Mouse (Mus musculus): ENCODE measurements around the gene Igf1r. TPM values are rescaled to one million over a fixed set of nuclear protein-coding genes. Genes with fewer than 3 reads are reported as not detected.
A peak's percentile ranks its signal among the peaks of the same experiment; 100 is the strongest.

Igf1r gene
- polyA plus RNA-seq, 1 experiment from 2014 or later = 19.0 TPM

DNA sequence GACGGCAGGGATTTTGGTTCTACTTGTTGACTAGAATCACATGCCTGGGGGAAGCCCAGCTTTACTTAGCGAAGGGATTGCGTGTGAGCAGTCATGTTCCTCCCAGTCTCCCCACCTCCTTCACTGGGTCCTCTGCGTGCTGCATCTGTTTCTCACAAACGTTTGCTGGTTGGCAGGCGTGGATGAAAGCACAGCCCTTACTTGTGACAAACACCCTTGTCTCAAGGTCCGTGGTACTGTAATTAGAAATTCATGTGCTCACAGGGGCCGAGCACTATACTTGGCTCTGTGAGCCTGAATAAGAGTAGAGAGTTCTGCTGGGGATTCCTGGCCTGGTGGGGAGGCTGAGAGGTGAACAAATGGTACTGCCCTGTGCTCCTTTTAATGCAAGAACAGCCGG lies 73.4 kb downstream of the Igf1r start:
- Histone ChIP-seq H3K9me3 (replicated peaks) (no peaks in the 10 kb centered on the region), H3K27ac (replicated peaks) (no peak overlapping the region), H3K4me3 (replicated peaks) (no peak overlapping the region), H3K27me3 (replicated peaks) (no peaks in the 10 kb centered on the region), H3K36me3 (no peaks in the 10 kb centered on the region), H3K9ac (replicated peaks) (no peak overlapping the region), H3K4me2 (no peak overlapping the region), H3K4me1 (peaks cover 47% of the 10 kb centered on the region)
- WGBS = 52% methylated on average over 9 of the region's 9 CpGs
- 0 out of 2 replicates have a peak, but pooled peaks have one; percentile 18 for ATAC-seq (ENCODE audit: low FRiP score)

GRCm38 (mm10) chr7:68028167-68028566 lies 75.5 kb downstream of the Igf1r start:
- no peak overlapping the region for H3K4me2 ChIP-seq
- no peak overlapping the region for H3K9ac ChIP-seq (replicated peaks)
- no peaks in the 10 kb centered on the region for H3K9me3 ChIP-seq (replicated peaks)
- WGBS = 42% methylated on average over 4 of the region's 4 CpGs
- no peak overlapping the region for H3K4me3 ChIP-seq (replicated peaks)
- peaks cover 48% of the 10 kb centered on the region for H3K4me1 ChIP-seq
- H3K27me3 ChIP-seq (replicated peaks) = no peaks in the 10 kb centered on the region
- no peak for ATAC-seq (ENCODE audit: low FRiP score)
- no peak overlapping the region for H3K27ac ChIP-seq (replicated peaks)
- no peaks in the 10 kb centered on the region for H3K36me3 ChIP-seq

GRCm38 (mm10) chr7:68030846-68031245 lies 78.2 kb downstream of the Igf1r start:
- Histone ChIP-seq H3K27me3 (replicated peaks) (no peaks in the 10 kb centered on the region), H3K27ac (replicated peaks) (no peak overlapping the region), H3K9ac (replicated peaks) (no peak overlapping the region), H3K4me1 (peaks cover 48% of the 10 kb centered on the region), H3K4me3 (replicated peaks) (no peak overlapping the region), H3K9me3 (replicated peaks) (no peaks in the 10 kb centered on the region), H3K36me3 (no peaks in the 10 kb centered on the region), H3K4me2 (peak overlapping the region; percentile 2; the same call in 1 of the 2 replicates)
- ATAC-seq (ENCODE audit: low FRiP score) = no peak
- 17% methylated on average over 9 of the region's 9 CpGs for WGBS

DNA sequence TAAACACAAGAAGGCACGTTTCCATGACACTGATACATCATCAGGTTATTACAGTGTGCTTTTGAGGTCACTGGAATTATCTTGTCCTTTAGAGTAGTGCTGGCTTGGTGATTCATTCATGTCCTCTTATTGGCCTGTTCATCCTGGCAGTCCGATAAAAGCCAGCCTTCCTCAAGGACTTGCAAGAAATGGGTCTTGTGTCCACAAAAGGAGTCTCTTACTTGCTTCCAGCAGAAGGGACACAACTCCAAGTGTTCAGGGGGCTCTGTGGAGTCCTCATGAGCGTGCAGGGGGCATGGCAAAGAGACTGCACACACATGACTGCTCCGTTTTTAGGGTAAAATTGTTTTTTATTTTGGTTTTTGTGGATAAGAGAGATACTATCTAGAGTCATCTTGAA lies 83.9 kb downstream of the Igf1r start:
- Histone ChIP-seq H3K9ac (replicated peaks) (no peak overlapping the region), H3K4me2 (no peak overlapping the region), H3K9me3 (replicated peaks) (no peaks in the 10 kb centered on the region), H3K4me1 (peaks cover 15% of the 10 kb centered on the region; the same call in 1 of the 2 replicates), H3K4me3 (replicated peaks) (no peak overlapping the region), H3K27ac (replicated peaks) (no peak overlapping the region), H3K27me3 (replicated peaks) (no peaks in the 10 kb centered on the region), H3K36me3 (no peaks in the 10 kb centered on the region)
- ATAC-seq (ENCODE audit: low FRiP score) = no peak; the same call in 1 of the 2 replicates
- WGBS = 89% methylated on average over 4 of the region's 4 CpGs

DNA sequence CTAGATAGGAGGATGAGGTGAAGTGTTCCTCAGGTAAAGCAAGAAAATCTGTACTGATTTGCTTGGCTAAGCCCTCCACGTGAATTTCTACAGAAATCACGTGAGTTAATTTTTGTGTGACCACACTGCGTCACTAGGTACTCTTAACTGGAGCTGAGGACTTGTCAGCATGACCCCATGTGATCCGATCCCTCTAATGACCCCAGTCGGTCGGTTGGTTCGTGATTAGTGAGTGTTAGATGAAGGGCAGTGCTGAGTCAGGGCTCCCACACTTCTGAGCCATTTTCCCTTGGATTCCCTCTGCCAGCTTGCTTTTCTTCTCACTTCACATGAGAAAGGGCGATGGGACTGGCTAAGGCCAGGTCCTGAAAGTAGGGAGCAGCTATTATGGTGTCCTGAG lies 86.2 kb downstream of the Igf1r start:
- H3K4me1 ChIP-seq = peaks cover 12% of the 10 kb centered on the region; the same call in 1 of the 2 replicates
- WGBS = 71% methylated on average over 8 of the region's 8 CpGs
- H3K27ac ChIP-seq (replicated peaks) = no peak overlapping the region
- no peaks in the 10 kb centered on the region for H3K36me3 ChIP-seq
- H3K9ac ChIP-seq (replicated peaks) = no peak overlapping the region
- H3K9me3 ChIP-seq (replicated peaks) = no peaks in the 10 kb centered on the region
- ATAC-seq (ENCODE audit: low FRiP score) = no peak
- H3K4me3 ChIP-seq (replicated peaks) = no peak overlapping the region
- H3K4me2 ChIP-seq = no peak overlapping the region
- H3K27me3 ChIP-seq (replicated peaks) = no peaks in the 10 kb centered on the region

- 61% methylated on average over 2 of the region's 2 CpGs for WGBS
- no peak overlapping the region for H3K4me2 ChIP-seq
- H3K27me3 ChIP-seq (replicated peaks) = no peaks in the 10 kb centered on the region
- no peaks in the 10 kb centered on the region for H3K9me3 ChIP-seq (replicated peaks)
- H3K4me3 ChIP-seq (replicated peaks) = no peak overlapping the region
- H3K36me3 ChIP-seq = no peaks in the 10 kb centered on the region
- no peak for ATAC-seq (ENCODE audit: low FRiP score)
- peaks cover 6% of the 10 kb centered on the region; the same call in 1 of the 2 replicates for H3K4me1 ChIP-seq
- no peak overlapping the region for H3K9ac ChIP-seq (replicated peaks)
- no peak overlapping the region for H3K27ac ChIP-seq (replicated peaks)
These were observed 86.9 kb downstream of the Igf1r start for GRCm38 (mm10) chr7:68039550-68039949.

DNA sequence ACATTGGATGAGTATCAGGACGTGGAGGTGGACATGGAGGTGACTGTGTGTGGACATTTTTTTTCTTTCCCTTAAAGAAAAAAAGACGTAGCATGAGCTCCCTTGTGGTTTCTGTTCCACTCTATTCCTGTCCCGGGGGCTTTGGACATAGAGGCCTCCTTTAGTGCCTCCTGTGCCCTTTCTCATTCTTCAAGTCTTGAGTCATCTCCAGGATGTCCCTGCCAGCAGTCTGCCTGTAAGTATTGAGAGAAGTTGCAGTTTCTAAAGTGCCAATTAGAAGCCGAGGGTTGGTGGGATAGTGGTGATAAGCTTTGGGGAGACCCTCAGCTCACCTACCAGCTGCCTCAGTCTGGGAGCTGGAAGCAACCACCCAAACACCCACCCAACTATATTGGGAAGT lies 92.0 kb downstream of the Igf1r start:
- Histone ChIP-seq H3K27me3 (replicated peaks) (no peaks in the 10 kb centered on the region), H3K36me3 (no peaks in the 10 kb centered on the region), H3K27ac (replicated peaks) (no peak overlapping the region), H3K4me2 (no peak overlapping the region), H3K4me3 (replicated peaks) (no peak overlapping the region), H3K9me3 (replicated peaks) (no peaks in the 10 kb centered on the region), H3K4me1 (peaks cover 14% of the 10 kb centered on the region), H3K9ac (replicated peaks) (no peak overlapping the region)
- no peak for ATAC-seq (ENCODE audit: low FRiP score)
- 83% methylated on average over 4 of the region's 4 CpGs for WGBS

GRCm38 (mm10) chr7:68047152-68047551 lies 94.5 kb downstream of the Igf1r start:
- Histone ChIP-seq H3K27me3 (replicated peaks) (no peaks in the 10 kb centered on the region), H3K4me3 (replicated peaks) (no peak overlapping the region), H3K4me2 (no peak overlapping the region), H3K9ac (replicated peaks) (no peak overlapping the region), H3K36me3 (no peaks in the 10 kb centered on the region), H3K9me3 (replicated peaks) (no peaks in the 10 kb centered on the region), H3K4me1 (peaks cover 25% of the 10 kb centered on the region), H3K27ac (replicated peaks) (no peak overlapping the region)
- 75% methylated on average over 4 of the region's 4 CpGs for WGBS
- ATAC-seq (ENCODE audit: low FRiP score) = no peak

DNA sequence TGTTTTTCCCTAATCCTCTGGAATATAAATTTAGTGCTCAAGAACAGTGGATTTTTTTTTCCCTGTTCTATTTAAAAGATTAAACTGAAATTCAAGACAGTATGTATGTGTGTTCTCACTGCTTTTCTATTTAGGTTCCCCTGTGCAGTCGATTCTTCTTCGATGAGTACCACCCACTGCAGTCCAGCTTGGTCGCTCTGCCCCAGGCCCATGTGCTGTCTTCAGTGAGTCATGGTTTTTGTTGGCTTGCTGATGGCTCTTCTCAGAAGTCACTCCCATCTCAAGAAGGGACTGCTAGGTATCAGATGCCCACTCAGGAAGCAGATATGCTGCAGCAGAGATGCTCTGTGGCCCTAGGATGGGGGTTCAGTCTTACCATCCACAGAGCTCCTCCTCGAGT lies 95.9 kb downstream of the Igf1r start:
- Histone ChIP-seq H3K9ac (replicated peaks) (no peak overlapping the region), H3K4me3 (replicated peaks) (no peak overlapping the region), H3K27me3 (replicated peaks) (no peaks in the 10 kb centered on the region), H3K9me3 (replicated peaks) (no peaks in the 10 kb centered on the region), H3K4me2 (no peak overlapping the region), H3K4me1 (peaks cover 37% of the 10 kb centered on the region), H3K27ac (replicated peaks) (no peak overlapping the region), H3K36me3 (no peaks in the 10 kb centered on the region)
- ATAC-seq (ENCODE audit: low FRiP score) = no peak
- WGBS = 90% methylated on average over 4 of the region's 4 CpGs

DNA sequence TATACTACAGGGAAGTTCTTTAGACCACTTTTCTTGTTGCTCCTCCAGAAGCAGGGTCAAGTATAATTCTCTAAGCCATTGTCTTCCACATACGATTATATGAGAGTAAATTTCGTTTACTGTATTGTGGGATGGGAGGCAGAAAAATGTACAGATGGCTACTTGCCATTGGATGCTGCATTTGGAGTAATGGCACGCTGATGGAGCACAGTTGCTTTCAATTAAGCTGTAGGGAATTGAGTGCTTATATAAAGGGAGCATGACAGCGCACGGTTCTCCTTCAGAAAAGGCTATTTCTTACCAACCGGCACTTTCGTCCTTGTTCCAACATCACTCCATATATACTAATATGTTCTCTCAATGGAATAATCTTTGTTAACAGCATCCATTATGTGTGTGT lies 96.4 kb downstream of the Igf1r start:
- ATAC-seq (ENCODE audit: low FRiP score) = no peak
- Histone ChIP-seq H3K27me3 (replicated peaks) (no peaks in the 10 kb centered on the region), H3K4me2 (no peak overlapping the region), H3K9me3 (replicated peaks) (no peaks in the 10 kb centered on the region), H3K36me3 (no peaks in the 10 kb centered on the region), H3K9ac (replicated peaks) (no peak overlapping the region), H3K27ac (replicated peaks) (no peak overlapping the region), H3K4me3 (replicated peaks) (no peak overlapping the region), H3K4me1 (peaks cover 42% of the 10 kb centered on the region)
- WGBS = 49% methylated on average over 7 of the region's 7 CpGs

DNA sequence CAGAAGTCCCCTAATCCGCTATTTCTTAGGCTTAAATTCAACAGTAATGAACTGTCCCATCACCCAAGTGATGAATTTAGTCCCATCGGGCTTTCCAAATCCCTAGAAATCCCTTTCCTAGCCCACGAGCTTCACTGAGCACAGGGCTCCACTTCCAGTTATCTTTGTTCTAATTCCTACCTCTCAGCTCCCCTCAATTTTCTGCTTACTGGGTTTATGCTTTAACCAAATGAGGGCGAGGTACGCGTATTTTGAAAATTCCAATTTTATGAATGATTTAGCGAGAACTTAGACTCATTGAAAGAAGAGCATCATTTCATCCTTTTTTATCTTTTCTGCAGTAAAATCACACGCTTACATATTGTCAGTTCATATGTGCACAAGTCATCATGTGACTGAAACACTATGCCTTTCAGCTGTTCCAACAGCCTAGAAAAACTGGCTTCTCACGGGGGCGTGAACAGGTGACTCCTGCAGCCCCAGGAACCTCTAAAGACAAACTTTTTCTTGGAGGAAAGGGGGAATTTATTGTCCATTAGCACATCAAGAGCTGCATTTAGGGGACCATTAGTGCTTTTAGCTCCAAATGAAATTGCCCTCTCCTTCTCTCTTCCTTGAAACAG lies 100.5 kb downstream of the Igf1r start:
- Histone ChIP-seq H3K9ac (replicated peaks) (no peak overlapping the region), H3K4me2 (no peak overlapping the region), H3K4me3 (replicated peaks) (no peak overlapping the region), H3K36me3 (no peaks in the 10 kb centered on the region), H3K27ac (replicated peaks) (peak overlapping the region; percentile 37; the same call in 1 of the 2 replicates), H3K9me3 (replicated peaks) (no peaks in the 10 kb centered on the region), H3K27me3 (replicated peaks) (no peaks in the 10 kb centered on the region), H3K4me1 (peaks cover 54% of the 10 kb centered on the region)
- no peak for ATAC-seq (ENCODE audit: low FRiP score)
- 67% methylated on average over 10 of the region's 10 CpGs for WGBS

DNA sequence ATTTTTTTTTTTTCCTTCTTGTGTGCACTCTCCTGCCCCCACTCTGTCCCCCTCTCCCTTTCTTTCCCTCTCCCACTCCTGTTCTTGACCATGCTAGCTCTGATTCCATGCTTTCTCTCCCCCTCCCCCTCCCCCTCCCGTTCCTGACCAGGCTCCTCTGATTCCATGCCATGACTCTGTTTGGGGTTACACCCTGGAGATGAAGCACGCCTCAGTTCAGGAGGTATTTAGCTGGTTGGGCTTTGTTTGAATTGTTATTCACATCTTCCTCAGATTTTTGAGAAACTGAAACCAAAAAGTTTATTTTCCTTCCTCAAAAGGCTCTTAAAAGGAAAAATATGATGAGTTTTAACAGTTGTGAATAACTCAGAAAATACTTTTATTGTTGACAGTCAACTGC lies 101.9 kb downstream of the Igf1r start:
- Histone ChIP-seq H3K9me3 (replicated peaks) (no peaks in the 10 kb centered on the region), H3K36me3 (no peaks in the 10 kb centered on the region), H3K4me1 (peaks cover 43% of the 10 kb centered on the region), H3K4me3 (replicated peaks) (no peak overlapping the region), H3K9ac (replicated peaks) (no peak overlapping the region), H3K27me3 (replicated peaks) (no peaks in the 10 kb centered on the region), H3K4me2 (no peak overlapping the region), H3K27ac (replicated peaks) (no peak overlapping the region)
- 47% methylated on average over 2 of the region's 2 CpGs for WGBS
- no peak for ATAC-seq (ENCODE audit: low FRiP score)

Data from neural tube, embryonic 15.5 days (tissue).